Mouse (Mus musculus) WW6 (cell line): ENCODE results near the gene Daam1.

Experiments
- DNase-seq: peaks from one replicate; pipeline ENCODE4 v3.0.0-alpha.2; 2013; ENCODE audit warnings: low read depth, low spot score

The Daam1 gene

DNA sequence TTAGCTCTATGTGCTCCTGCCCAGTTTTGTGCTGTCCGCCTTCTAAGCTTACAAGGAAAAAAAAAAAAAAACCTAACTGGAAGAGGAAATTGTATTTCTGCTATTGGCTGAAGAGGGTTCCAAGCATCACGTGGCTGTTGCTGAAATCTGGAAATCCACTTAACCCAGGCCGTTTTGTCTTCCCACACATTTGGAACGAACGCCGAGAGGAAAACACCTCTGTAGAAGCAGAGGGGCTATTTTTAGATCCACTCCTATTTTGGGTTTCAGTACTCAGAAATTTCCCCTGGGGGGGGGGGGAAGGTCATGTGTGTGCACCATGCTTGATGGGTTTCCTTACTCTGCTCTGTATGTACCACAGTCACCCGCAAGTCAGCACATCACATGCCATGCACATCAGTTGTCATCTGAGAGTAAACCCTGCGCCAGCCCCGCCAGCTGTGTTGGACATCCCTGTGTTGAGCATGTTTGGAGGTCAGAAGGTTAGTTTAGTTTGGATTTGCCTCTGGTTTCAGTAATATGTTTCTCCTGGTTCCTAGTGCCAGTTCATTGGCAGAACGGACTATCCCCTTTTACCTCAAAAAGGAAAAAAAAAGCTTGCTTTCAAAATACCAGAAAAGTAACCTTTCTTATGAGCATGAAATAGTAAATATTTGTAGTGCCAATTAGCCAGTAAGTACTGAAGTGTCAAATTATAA, 33.1 kb downstream of the Daam1 start:
- DNase-seq: no peak

DNA sequence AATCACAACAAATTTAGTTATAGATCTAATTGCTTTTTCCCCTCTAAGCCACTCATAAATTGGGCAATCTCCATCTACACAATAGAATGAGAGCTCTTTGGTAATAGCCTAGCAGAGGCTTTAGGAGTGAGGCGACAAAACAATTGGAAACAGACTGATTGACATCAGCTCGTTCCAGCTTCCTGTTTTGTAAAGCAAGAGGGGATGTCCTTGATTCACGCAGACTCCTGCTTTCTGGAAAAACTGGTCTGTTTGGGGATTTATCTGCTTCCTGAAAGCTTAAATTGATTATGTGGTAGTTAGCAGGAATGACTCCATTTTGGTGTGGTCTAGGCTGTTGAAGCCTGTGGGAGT, 33.6 kb downstream of the Daam1 start:
- no peak for DNase-seq

DNA sequence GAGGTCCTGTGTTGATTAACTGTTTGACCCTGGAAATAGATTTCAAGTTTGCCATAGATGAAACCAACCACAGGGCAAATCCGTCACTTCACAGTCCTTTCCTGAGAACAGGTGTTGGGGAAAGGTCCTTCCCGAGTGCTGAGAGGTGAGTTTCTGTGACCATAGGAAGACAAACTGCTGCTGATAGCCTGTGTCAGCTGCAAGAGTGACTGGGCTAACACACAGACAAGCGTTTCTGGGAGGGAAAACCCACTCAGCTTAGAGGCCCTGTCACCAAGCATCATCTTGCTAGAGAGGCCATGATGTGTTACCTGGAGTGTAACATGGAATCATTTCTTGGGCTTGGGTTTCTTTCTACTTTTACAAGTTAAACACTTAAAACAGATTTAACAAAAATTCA, 35.1 kb downstream of the Daam1 start:
- no peak for DNase-seq

DNA sequence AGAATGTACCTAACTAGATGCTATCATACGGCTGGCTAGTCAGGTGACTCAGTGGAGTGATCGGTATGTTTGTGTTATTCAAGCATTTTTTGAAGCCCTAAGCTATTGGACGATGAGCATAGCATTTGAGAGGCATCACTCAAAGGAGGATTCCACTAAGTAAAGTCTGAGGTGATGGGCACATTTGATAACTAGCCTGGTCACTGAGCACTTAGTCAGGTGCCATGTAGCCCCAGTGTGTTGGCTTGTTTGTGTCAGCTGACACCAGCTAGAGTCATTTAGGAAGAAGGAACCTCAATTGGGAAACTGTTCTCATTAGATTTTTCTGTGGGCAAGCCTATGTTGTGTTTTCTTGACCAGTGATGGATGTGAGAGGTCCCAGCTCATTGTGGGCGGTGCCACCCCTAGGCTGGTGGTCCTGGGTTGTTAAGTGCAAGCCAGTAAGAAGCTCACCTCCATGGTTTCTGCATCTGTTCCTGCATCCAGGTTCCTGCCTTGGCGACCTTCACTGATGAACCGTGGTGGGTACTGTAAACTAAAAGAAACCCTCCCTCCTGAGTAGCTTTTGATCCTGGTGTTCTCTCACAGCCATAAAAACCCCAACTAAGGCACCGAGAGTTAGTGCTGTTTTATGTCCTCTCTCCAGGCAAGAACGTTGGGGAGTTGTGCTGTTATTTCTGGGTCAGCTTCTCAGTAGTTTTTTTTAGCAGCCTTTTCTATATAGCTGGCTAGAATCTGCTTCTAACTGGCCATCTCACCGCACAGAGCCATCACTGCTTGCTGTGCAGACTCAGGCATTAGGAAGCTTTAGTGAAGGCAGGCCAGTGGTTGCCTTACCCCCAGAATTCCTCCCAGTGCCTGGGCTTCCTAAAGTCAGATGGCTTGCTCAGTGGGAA, 36.7 kb downstream of the Daam1 start:
- no peak for DNase-seq

DNA sequence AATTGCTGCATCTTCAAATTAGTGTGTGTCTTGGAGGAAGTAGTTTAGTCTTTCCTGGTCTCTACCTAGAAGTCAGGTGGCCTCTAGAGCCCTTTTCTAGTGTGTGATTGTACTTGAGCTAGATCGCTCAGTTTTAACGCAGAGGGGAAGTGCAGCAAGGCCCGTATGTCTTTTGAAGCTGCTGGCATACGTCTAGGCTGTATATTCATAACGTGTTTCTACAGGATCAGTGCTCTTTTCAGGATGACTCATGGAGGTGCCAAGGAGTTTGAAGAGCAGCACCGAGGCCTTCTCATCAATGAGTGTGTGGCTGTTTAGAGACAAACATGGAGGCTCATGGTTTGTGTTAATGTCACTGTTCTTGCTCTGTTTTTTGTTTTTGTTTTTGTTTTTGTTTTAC, 39.8 kb downstream of the Daam1 start:
- no peak for DNase-seq

DNA sequence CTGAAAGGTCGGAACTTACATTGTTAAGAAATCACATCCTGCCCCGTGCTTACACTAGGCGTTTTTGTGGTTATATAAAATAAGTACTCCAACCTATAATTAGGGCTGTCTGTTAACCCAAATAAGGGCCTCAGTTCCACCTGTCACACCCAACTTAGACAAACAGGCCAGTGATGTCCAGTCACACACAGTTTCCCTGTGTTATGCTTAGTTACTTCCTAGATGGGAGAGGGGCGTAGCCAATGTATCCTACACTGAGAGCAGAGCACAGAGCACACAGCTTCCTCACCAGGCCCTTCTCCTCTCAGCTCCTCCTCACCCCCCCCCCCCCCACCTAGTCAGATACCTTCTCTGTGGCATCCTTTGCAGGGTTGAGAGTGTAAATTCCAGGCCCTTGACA, 41.5 kb downstream of the Daam1 start:
- DNase-seq: no peak

DNA sequence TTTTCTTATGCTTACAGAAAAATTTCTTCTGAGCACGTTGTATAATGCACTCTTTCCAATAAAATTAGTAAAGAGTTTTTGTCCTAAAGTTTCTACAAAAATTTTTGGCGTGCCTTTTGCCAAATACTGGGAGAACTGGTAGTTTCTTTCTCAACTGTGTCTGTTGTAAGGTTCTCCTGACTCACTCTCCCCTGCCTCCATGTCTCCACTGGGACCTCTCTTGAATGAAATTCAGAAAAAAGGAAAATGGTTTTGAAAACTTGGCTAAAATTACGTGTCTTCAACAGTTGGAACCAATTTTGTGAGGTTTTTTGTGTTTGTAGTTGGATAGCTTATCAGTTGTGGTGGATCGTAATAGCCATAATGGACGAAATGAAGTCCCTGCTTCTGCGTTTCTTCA, 43.7 kb downstream of the Daam1 start:
- DNase-seq: no peak

DNA sequence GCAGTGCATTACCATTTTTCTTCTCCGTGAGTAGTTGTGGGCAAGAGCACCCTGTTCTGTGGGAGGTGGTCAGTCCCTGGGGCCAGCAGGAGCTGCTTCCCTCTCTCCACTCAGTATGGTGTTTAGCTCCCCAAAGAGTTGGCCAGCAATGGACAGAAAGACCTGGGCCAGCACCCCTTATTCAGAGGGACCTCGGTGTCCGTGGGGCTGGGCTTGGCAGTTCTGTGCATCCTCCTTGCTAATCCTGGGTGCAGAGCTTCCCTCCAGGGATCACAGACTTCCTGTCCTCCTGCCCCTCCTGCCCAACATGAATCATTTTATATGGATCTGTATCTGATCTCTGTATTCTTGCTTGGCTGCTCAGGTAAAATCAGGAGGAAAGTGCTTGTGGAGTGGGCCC, 44.1 kb downstream of the Daam1 start:
- no peak for DNase-seq

DNA sequence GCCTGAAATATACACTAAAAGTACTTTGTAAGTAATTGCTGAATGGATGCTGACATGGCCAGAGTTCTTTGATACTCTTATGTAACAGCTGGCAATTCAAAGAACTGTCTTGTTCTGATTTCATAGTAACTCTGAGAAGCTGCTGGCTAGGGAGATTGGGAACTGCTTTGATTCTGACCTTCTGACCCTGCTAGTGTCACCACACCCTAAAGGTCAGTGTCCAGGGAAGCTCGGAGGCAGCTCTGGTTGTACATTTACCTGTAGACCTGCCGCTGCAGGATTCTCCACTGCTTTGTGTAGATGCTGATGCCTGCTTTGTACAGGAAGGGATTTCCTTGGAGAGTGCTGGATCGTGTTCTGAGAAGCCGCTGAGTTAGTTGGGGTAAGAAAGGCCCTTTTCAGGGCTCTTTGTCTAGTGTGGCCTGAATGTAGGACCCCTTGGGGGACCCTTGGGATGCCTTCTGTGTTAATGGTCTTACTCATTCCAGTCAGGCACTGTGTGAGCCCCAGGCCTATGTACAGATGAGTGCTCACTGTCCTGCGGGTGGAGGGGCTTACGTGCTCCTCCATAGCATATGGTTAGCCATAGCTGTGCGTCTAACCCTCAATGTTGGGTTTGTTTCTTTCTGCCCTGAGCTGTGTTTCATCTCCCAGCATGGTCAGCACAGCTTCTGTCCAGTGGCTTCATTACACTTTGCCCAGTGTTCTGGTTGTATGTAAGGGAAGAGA, 45.0 kb downstream of the Daam1 start:
- no peak for DNase-seq

DNA sequence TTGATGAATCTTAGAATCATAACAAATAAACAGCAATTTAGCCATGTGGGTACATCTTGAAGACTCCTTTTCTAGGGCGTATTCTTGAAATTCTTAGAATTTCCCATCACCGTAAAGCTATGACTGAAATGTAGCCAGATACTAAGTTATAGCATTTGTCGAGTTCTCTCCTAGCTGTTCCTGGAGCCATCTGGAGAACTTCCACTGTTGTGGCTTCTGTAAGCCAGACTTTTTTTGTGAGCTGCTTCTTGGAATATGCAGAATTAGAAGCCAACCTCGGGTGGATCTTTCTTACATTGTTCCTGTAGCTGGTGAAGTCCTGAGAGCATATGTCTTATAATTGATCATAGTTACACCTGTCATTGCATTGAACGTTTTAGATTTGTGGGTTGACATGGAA, 50.1 kb downstream of the Daam1 start:
- DNase-seq: no peak

DNA sequence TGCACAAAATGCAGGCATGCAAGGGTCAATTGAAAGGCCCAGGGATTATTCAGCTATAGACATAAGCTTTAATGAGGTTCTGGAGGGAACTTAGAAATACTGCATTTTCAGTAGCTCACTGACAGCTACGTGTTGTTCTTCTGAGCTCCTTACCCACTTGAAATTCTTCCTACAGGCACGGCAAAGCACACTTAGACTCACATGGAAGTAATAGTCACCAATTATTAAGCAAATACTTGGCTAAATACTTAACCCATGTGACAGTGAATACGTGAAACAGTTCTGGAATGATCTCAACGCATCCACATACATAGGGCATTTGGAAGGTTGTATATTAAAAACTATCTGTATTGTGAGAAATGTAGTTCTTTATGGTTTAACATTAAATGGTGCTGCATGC, 50.6 kb downstream of the Daam1 start:
- no peak for DNase-seq

DNA sequence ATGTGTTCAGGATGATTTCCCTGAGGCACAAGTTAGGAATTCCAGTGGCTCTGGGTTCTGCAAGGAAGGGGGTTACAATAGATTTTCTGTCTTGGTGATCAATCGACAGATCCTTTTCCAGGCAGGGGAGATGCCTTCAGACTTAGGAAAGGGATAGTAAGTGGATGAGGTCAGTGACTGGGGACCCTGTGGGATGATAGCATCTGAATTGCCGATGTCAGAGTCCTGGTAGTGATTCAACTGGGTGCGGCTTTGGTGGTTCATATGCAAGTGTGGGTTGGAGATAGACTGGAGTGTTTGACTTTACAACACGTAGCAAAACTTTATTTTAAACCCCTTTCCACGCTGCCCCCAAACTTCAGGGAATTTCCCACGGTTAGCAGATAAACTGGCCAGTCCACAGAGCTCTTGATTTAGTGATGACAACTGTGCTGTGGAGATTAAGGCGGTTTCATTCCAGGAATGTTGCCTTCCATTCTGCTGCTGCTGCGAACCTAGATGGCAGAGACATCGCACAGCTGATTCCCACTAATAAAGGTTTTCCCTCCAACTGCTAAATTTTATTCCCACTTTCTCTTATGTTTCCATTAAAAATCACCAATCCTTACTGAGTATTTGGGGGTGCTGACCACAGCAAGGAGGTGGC, 52.3 kb downstream of the Daam1 start:
- no peak for DNase-seq

DNA sequence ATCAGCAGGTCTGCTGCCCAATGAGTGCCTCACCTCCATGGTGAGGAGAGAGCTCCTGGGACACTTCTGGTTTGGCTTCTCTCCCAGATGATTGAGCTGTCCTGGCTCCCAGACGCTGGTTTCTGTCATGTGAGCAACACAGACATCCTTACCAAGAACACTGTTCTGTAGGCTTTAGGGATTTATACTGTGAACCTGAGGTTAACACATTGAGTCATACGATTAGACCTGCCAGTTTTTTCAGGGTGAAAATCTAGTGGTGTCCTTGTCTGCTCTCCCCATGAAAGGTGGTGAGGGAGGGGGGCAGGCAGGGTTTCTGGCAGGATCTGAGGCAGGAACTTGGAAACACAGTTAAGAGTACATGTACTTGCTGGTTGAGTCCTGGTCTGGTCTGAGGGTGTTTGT, 54.3 kb downstream of the Daam1 start:
- no peak for DNase-seq

DNA sequence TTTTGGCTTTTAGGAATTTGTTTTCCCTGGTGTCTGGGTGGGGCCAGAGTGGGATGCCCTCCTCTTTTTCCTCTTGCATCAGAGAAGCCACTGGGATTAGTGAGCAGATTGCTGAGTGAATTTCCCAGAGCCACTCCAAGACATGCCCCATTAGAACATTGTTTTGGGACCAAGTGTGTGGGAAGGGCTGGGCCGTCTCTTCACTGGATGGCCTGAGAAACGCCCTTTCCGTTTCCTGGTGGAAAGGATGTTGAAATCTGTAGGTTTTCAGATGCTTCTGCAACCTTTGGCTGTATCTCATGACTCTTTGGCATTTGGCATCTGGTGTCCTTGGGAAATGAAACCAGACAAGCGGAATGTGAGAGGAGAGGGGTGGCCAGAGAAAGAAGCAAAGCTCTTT, 54.8 kb downstream of the Daam1 start:
- no peak for DNase-seq

DNA sequence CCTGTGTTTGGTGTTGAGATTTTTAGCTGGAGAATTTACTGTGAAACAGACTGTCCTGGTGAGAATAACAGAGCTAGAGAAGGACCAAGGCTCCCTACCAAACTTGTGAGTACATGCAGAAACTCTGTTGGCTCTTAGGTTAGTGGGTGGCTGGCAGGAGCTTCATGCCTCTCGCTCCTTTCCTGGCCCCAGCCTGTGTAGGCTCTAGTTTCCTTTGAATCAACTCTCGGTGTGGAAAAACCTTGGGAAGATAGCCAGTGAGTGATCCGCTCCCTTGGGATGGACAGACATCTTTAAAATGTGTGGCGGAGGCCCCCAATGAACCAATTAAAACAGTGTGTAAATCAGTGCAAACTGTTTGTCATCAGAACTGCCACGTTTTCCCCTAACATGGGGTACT, 55.5 kb downstream of the Daam1 start:
- DNase-seq: no peak

DNA sequence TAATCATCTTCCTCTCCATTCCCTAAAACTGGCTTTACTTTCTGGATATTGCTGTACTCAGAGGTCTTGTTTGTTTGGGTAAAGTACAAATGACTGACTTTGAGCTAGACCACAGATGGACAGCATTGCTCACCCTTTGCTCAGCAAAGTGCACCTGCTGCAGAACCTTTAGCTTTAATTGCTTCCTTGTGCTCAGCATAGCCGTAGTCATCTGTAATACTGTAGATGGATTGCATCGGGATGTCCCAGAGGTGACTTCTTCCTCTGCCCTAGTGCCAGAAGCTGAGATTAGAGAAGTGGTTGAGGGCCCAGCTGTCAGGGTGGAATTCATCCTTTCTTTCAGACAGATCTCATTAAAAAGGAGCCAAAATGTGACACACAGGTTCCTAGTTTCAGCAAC, 56.1 kb downstream of the Daam1 start:
- DNase-seq: no peak

DNA sequence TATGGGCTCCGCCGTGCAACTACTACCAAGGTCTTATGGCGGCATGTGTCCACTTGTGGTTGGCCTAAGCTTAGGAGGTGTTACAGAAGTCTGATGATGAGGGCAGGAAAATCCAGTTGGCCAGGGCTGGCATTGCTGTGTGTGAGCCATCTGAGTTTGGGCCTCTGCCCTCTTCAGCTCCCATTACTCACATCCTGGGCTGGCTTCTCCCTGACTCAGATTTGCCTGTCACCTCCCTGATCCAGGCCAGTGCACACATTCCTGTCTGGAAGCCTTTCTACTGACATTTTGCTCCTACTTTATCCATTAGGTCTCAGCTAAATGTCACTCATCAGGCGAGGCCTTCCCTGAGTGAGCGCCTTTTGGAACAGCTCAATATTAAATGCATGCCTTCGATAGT, 57.5 kb downstream of the Daam1 start:
- no peak for DNase-seq

DNA sequence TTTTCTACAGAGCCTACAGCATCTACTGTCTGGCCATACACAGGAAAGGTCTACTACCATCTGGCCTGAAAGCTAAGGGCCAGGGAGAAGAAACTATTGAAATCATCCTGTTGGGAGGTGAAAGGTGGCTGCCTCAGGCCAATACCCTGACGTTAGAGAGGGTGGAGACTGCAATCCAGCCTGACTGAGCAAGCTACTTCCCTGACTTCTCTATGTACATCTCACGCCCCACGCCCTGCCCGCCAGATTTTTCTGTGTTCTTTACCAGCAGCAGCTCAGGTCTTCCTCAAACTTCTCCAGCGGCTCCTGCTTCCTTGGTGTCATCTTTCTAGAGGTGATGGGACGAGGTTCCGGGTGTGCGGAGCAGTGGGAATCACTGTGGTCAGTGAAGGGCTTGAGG, 58.4 kb downstream of the Daam1 start:
- DNase-seq: no peak

DNA sequence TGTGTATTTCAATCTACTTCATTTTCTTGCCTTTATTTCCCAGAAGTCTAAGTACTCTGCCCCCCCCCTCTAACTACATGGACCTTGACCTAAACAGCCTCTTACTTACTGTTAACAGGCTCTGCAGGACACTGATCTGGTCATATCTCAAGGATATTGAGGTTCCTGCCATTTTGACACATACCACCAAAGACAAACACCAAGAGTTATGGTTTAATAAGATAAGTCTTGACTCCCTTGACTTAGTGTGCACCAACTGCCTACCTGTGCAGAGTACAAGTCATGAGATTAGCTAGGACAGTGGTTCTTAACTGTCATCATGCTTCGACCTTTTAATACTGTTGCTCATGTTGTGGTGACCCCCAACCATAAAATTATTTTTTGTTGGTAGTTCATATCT, 59.4 kb downstream of the Daam1 start:
- DNase-seq: no peak

DNA sequence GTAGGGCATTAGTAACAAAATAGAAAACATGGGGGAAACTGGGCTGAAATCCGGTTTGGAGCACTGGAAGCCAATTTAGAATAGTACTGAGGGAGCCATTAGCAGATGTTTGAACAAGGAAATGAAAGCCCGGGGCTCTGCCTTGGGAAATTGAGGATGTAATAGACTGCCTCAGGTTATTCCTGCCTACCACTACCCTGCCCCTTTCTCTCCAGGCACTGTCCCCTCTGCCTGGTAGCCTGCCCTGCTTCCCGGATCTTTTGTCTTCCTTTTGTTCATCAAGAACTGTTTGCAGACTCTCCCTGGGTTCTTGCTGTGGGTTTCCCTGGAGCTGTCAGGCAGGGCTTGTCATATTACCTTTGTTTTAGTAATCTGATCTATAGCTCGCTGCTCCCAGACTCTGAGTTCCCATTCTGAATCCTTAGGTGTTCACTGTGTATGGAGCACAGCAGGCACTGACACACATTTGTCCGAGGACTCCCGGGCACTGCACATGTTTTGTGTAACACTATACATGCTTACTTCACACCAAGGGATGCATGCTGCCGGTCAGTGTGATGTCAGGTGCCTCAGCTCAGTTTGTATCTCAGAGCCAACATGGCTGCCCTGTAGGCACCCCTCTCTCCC, 61.0 kb downstream of the Daam1 start:
- DNase-seq: no peak

DNA sequence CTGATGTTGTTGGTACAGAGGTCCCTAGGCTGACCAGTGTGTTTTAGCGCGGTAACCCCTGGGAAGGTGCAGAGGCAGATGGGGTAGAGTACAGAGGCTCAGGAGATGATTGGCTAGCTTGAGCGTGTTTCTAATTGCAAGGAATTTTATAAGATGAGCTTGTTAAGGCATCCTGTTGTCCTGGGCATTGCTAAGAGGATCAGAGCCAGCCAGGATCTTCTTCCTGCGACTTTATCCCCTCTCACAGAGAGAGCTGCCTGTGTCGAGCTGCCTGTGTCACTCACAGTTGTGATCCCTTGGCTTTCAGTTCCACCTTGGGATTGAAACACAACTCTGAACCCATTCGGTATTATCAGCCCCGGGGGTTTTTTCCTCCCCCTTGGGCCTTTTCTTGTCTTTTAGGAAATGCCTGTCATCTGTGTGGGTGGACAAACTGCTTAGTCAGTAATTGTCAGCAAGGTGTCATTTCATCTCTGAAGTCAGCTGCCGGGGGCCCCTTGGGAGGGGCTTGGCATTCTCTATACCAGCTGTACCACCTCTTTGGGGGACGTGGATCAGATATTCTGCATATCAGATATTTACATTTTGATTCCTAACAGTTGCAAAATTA, 62.2 kb downstream of the Daam1 start:
- DNase-seq: no peak
